Mouse (Mus musculus) heart, embryonic 15.5 days (tissue): ENCODE measurements at regions not wholly inside any gene's neighbourhood (a gene's known extent, or its start where the extent isn't known, plus 50 kb on each side); places are given as distances from the start of the nearest gene placed in this dataset.
A peak's percentile ranks its signal among the peaks of the same experiment; 100 is the strongest.
"Not testable (repeated sequence)": the region's sequence is repeated elsewhere in the genome, so short reads cannot be mapped to it uniquely, and the experiment has no call there.

ENCODE experiments used
- ATAC-seq: fragments of 200-750 bp; cut with Nextera tagmentation; replicated peaks from 2 replicates; pipeline ENCODE4 v1.8.0; 2017; ENCODE audit warnings: low read depth, moderate TSS enrichment; ENCODE audit not compliant: insufficient number of reproducible peaks, insufficient read depth, low FRiP score
- H3K27ac ChIP-seq: fragments of 300-500 bp; sonication (generic); 2 replicates; pipeline ENCODE4 v1.5.1; 2015; ENCODE audit warnings: mild to moderate bottlenecking, inconsistent platforms
- H3K27me3 ChIP-seq: fragments of 300-500 bp; sonication (generic); 2 replicates; pipeline ENCODE4 v1.6.1; 2015; ENCODE audit warnings: inconsistent platforms
- H3K36me3 ChIP-seq: fragments of 300-500 bp; sonication (generic); 2 replicates; pipeline ENCODE4 v1.6.1; 2015; ENCODE audit warnings: mild to moderate bottlenecking, inconsistent platforms
- H3K4me1 ChIP-seq: fragments of 300-500 bp; sonication (generic); replicated peaks from 2 replicates; pipeline ENCODE4 v1.6.1; 2015; ENCODE audit warnings: inconsistent platforms
- H3K4me2 ChIP-seq: fragments of 300-500 bp; sonication (generic); 2 replicates; pipeline ENCODE4 v1.6.1; 2015; ENCODE audit warnings: inconsistent platforms, mild to moderate bottlenecking, moderate library complexity
- H3K4me3 ChIP-seq: fragments of 300-500 bp; sonication (generic); 2 replicates; pipeline ENCODE4 v1.5.1; 2015; ENCODE audit warnings: mild to moderate bottlenecking, inconsistent platforms
- H3K9ac ChIP-seq: fragments of 300-500 bp; sonication (generic); 2 replicates; pipeline ENCODE4 v1.6.1; 2015; ENCODE audit warnings: mild to moderate bottlenecking, inconsistent platforms
- H3K9me3 ChIP-seq: fragments of 300-500 bp; sonication (generic); replicated peaks from 2 replicates; pipeline ENCODE4 v1.6.1; 2016; ENCODE audit warnings: inconsistent platforms
- WGBS: fragments of 180-500 bp; shearing (Covaris S2); methylation state at CpG from one replicate; pipeline ENCODE4 v1.1.7; 2015; ENCODE audit warnings: mixed read lengths; 5-methylcytosine and 5-hydroxymethylcytosine counted together

- H3K27ac ChIP-seq = no peak overlapping the region
- ATAC-seq = no peak
- H3K4me3 ChIP-seq = no peak overlapping the region
- H3K4me2 ChIP-seq = no peak overlapping the region
- 65% methylated on average over 4 of the region's 4 CpGs for WGBS
- no peaks in the 10 kb centered on the region for H3K36me3 ChIP-seq
- H3K4me1 ChIP-seq = no peaks in the 10 kb centered on the region
- no peaks in the 10 kb centered on the region for H3K27me3 ChIP-seq
- no peaks in the 10 kb centered on the region for H3K9me3 ChIP-seq
- no peak overlapping the region for H3K9ac ChIP-seq
Observed at GRCm38 (mm10) chr4:23913822-23914221, 582.4 kb upstream of the Mms22l start.

- no peak overlapping the region for H3K4me2 ChIP-seq
- H3K27ac ChIP-seq = no peak overlapping the region
- H3K4me3 ChIP-seq = no peak overlapping the region
- no peaks in the 10 kb centered on the region for H3K4me1 ChIP-seq
- no peak for ATAC-seq
- H3K9ac ChIP-seq = no peak overlapping the region
- no peaks in the 10 kb centered on the region for H3K27me3 ChIP-seq
- WGBS = 80% methylated on average over 7 of the region's 7 CpGs
- H3K9me3 ChIP-seq = no peaks in the 10 kb centered on the region
- no peaks in the 10 kb centered on the region for H3K36me3 ChIP-seq
Observed at GRCm38 (mm10) chr4:23914423-23914822, 581.8 kb upstream of the Mms22l start.

GRCm38 (mm10) chr4:23921520-23921919 lies 574.7 kb upstream of the Mms22l start:
- Histone ChIP-seq H3K27me3 (no peaks in the 10 kb centered on the region), H3K4me3 (no peak overlapping the region), H3K4me2 (no peak overlapping the region), H3K9ac (no peak overlapping the region), H3K36me3 (no peaks in the 10 kb centered on the region), H3K27ac (no peak overlapping the region), H3K9me3 (no peaks in the 10 kb centered on the region), H3K4me1 (no peaks in the 10 kb centered on the region)
- 65% methylated on average over 3 of the region's 3 CpGs for WGBS
- ATAC-seq = no peak

- Histone ChIP-seq H3K27ac (no peak overlapping the region), H3K36me3 (no peaks in the 10 kb centered on the region), H3K9me3 (no peaks in the 10 kb centered on the region), H3K27me3 (no peaks in the 10 kb centered on the region), H3K4me3 (no peak overlapping the region), H3K4me2 (no peak overlapping the region), H3K9ac (no peak overlapping the region), H3K4me1 (no peaks in the 10 kb centered on the region)
- no peak for ATAC-seq
- 79% methylated on average over 2 of the region's 2 CpGs for WGBS
Observed at GRCm38 (mm10) chr4:23954140-23954539, 542.1 kb upstream of the Mms22l start.

- WGBS = 69% methylated on average over 2 of the region's 2 CpGs
- not testable (repeated sequence) for H3K27ac ChIP-seq, H3K4me1 ChIP-seq, H3K9ac ChIP-seq, H3K36me3 ChIP-seq, ATAC-seq, H3K4me3 ChIP-seq, H3K27me3 ChIP-seq, H3K9me3 ChIP-seq, H3K4me2 ChIP-seq
Observed at GRCm38 (mm10) chr4:23982193-23982592, 514.1 kb upstream of the Mms22l start.

GRCm38 (mm10) chr4:23982790-23983451 lies 513.3 kb upstream of the Mms22l start:
- Histone ChIP-seq H3K9me3 (no peaks in the 10 kb centered on the region), H3K4me2 (peak overlapping the region; percentile 53), H3K36me3 (no peaks in the 10 kb centered on the region), H3K9ac (no peak overlapping the region), H3K4me1 (peaks cover 8% of the 10 kb centered on the region), H3K27me3 (no peaks in the 10 kb centered on the region), H3K27ac (no peak overlapping the region), H3K4me3 (peak overlapping the region; percentile 31)
- WGBS = 18% methylated on average over 13 of the region's 13 CpGs
- peak; percentile 70; the same call in 1 of the 2 replicates for ATAC-seq

GRCm38 (mm10) chr4:23983452-23983805 lies 512.8 kb upstream of the Mms22l start:
- H3K27me3 ChIP-seq = no peaks in the 10 kb centered on the region
- peak overlapping the region; percentile 53 for H3K4me2 ChIP-seq
- H3K27ac ChIP-seq = no peak overlapping the region
- H3K4me3 ChIP-seq = peak overlapping the region; percentile 31
- H3K9ac ChIP-seq = no peak overlapping the region
- H3K4me1 ChIP-seq = peaks cover 8% of the 10 kb centered on the region
- no peaks in the 10 kb centered on the region for H3K36me3 ChIP-seq
- no peak for ATAC-seq
- H3K9me3 ChIP-seq = no peaks in the 10 kb centered on the region
- 8% methylated on average over 8 of the region's 8 CpGs for WGBS

GRCm38 (mm10) chr4:23984005-23984404 lies 512.2 kb upstream of the Mms22l start:
- H3K9me3 ChIP-seq = no peaks in the 10 kb centered on the region
- H3K27me3 ChIP-seq = no peaks in the 10 kb centered on the region
- no peak for ATAC-seq

GRCm38 (mm10) chr4:23985956-23986355 lies 510.3 kb upstream of the Mms22l start:
- no peak for ATAC-seq
- Histone ChIP-seq H3K27me3 (no peaks in the 10 kb centered on the region), H3K4me3 (no peak overlapping the region), H3K36me3 (no peaks in the 10 kb centered on the region), H3K27ac (no peak overlapping the region), H3K9me3 (no peaks in the 10 kb centered on the region), H3K4me1 (peaks cover 8% of the 10 kb centered on the region), H3K9ac (no peak overlapping the region), H3K4me2 (no peak overlapping the region)
- WGBS = 82% methylated on average over 4 of the region's 4 CpGs

More at GRCm38 (mm10) chr4:23984005-23984404, 512.2 kb upstream of the Mms22l start:
- Histone ChIP-seq H3K4me1 (peaks cover 8% of the 10 kb centered on the region), H3K36me3 (no peaks in the 10 kb centered on the region), H3K27ac (no peak overlapping the region), H3K4me2 (no peak overlapping the region), H3K9ac (no peak overlapping the region), H3K4me3 (no peak overlapping the region)
- WGBS = 77% methylated on average over 3 of the region's 3 CpGs

- no peak for ATAC-seq
- H3K4me1 ChIP-seq = no peaks in the 10 kb centered on the region
- 55% methylated on average over 3 of the region's 3 CpGs for WGBS
Observed at GRCm38 (mm10) chr4:23993823-23994222, 502.4 kb upstream of the Mms22l start.

GRCm38 (mm10) chr4:23994261-23994965 lies 501.8 kb upstream of the Mms22l start:
- WGBS = 22% methylated on average over 4 of the region's 4 CpGs
- no peaks in the 10 kb centered on the region for H3K36me3 ChIP-seq
- no peak for ATAC-seq
- no peaks in the 10 kb centered on the region for H3K27me3 ChIP-seq
- no peaks in the 10 kb centered on the region for H3K4me1 ChIP-seq
- no peaks in the 10 kb centered on the region for H3K9me3 ChIP-seq
- H3K9ac ChIP-seq = no peak overlapping the region
- no peak overlapping the region for H3K4me2 ChIP-seq
- no peak overlapping the region for H3K4me3 ChIP-seq
- H3K27ac ChIP-seq = no peak overlapping the region

More at GRCm38 (mm10) chr4:23993823-23994222, 502.4 kb upstream of the Mms22l start:
- no peaks in the 10 kb centered on the region for H3K27me3 ChIP-seq
- H3K9me3 ChIP-seq = no peaks in the 10 kb centered on the region
- H3K9ac ChIP-seq = no peak overlapping the region
- H3K27ac ChIP-seq = no peak overlapping the region
- no peak overlapping the region for H3K4me3 ChIP-seq
- H3K4me2 ChIP-seq = no peak overlapping the region
- H3K36me3 ChIP-seq = no peaks in the 10 kb centered on the region
